Mouse (Mus musculus): ENCODE measurements around the gene Mlf1.

DNA sequence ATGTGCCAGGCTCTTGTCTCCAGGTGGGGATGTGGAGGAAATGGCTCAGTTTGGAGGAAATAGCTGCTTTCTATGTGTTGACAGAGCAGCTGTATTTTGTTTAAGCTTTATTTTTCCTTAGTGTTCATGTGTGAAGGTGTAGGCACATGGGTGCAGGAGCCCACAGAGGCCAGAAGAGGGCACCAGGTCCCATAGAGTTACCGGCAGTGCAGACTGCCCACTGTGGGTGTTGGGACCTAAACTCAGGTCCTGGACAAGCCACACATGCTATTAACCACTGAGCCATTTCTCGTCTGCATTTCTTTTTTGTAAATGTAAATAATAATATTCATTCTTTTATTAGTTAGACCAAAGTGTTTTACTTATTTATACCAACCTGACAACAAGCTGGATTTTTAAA lies 73.2 kb downstream of the Mlf1 start:
- peak; percentile 39 for TF ChIP-seq CTCF (IDR thresholded peaks at IDR 0.05; ENCODE audit: insufficient read depth, low read length)
- TF ChIP-seq POLR2A (IDR thresholded peaks at IDR 0.05; ENCODE audit: borderline replicate concordance, extremely low read depth, low read depth, low read length), result no peak

Data from lung, adult 2 months (tissue).